Mouse (Mus musculus) lung, postnatal 0 days (tissue): ENCODE measurements around the gene Emp2.
A peak's percentile ranks its signal among the peaks of the same experiment; 100 is the strongest.

ENCODE experiments used
- CTCF ChIP-seq: IDR thresholded peaks from 2 replicates; pipeline ENCODE4 v1.5.1; 2016; ENCODE audit warnings: antibody characterized with exemption, mild to moderate bottlenecking
- EP300 ChIP-seq: IDR thresholded peaks from 2 replicates; pipeline ENCODE4 v1.6.1; 2016; ENCODE audit warnings: antibody characterized with exemption, mild to moderate bottlenecking, control low read depth

- TF ChIP-seq CTCF (no peak), EP300 (peak; percentile 64; the same call in 1 of the 2 replicates)
Observed at GRCm38 (mm10) chr16:10355004-10355403, 41.2 kb upstream of the Emp2 start.
